Mouse (Mus musculus) G1E (cell line): ENCODE data around the gene Fndc4. TPM values are rescaled to one million over a fixed set of nuclear protein-coding genes. Genes with fewer than 3 reads are reported as not detected.
A peak's percentile ranks its signal among the peaks of the same experiment; 100 is the strongest.

ENCODE experiments used
- ATAC-seq: 2 replicates; pipeline ENCODE4 v1.8.0; 2016; ENCODE audit warnings: mild to moderate bottlenecking; ENCODE audit not compliant: insufficient number of reproducible peaks, poor library complexity, low FRiP score, severe bottlenecking; ENCODE audit errors: extremely low read depth
- DNase-seq: peaks from one replicate; pipeline ENCODE4 v3.0.0; 2012; ENCODE audit warnings: low spot score
- H3K27me3 ChIP-seq: 2 replicates; pipeline ENCODE4 v1.6.1; 2012; ENCODE audit warnings: mild to moderate bottlenecking, low read length, inconsistent platforms; ENCODE audit not compliant: insufficient read depth
- H3K36me3 ChIP-seq: replicated peaks from 2 replicates; pipeline ENCODE3; 2012; ENCODE audit warnings: mild to moderate bottlenecking, inconsistent platforms
- H3K4me1 ChIP-seq: 2 replicates; pipeline ENCODE4 v1.6.1; 2012; ENCODE audit warnings: low read depth, low read length, inconsistent platforms, mixed read lengths; ENCODE audit not compliant: insufficient read depth
- H3K4me3 ChIP-seq: 2 replicates; pipeline ENCODE4 v1.5.1; 2012; ENCODE audit warnings: low read depth, mild to moderate bottlenecking, inconsistent platforms, low read length, moderate library complexity, mixed read lengths
- H3K9me3 ChIP-seq: replicated peaks from 2 replicates; pipeline ENCODE4 v1.6.1; 2012; ENCODE audit warnings: inconsistent platforms
- CTCF ChIP-seq: IDR thresholded peaks from 2 replicates; pipeline ENCODE4 v1.5.1; 2012; ENCODE audit warnings: low read depth, low read length, inconsistent platforms, mixed read lengths
- GATA1 ChIP-seq: IDR thresholded peaks from 2 replicates; pipeline ENCODE4 v1.6.1; 2012; ENCODE audit warnings: borderline replicate concordance, low read length, inconsistent platforms, mixed read lengths
- GATA2 ChIP-seq: IDR thresholded peaks from 2 replicates; pipeline ENCODE4 v1.6.1; 2012; ENCODE audit warnings: low read depth, low read length, inconsistent platforms, borderline replicate concordance
- POLR2AphosphoS5 ChIP-seq: IDR thresholded peaks from 2 replicates; pipeline ENCODE4 v1.6.1; 2012; ENCODE audit warnings: low read depth, low read length, inconsistent platforms; ENCODE audit not compliant: insufficient replicate concordance
- TAL1 ChIP-seq: conservative IDR thresholded peaks from 2 replicates; pipeline ENCODE4 v1.6.1; 2012; ENCODE audit warnings: low read depth, low read length, inconsistent platforms, mixed read lengths
- polyA plus RNA-seq: library from polyadenylated mRNA; stranded (reverse); fragments of >175 nt; gene quantifications from 2 replicates; pipeline ENCODE4 v1.2.3, GENCODE M21; 2012
- total RNA-seq, 2 experiments: library from RNA; stranded (forward) in 1 of 2; stranded (reverse) in 1 of 2; fragments of 200-1000 nt in 1 of 2; fragments of >200 nt in 1 of 2; fragmentation: Nextera tagmentation in 1 of 2; gene quantifications; 2 replicates each; pipeline ENCODE4 v1.2.3; 2014 to 2017

Gene Fndc4
- total and polyA plus RNA-seq, 3 experiments = 0.38 TPM; not detected in 2

- Histone ChIP-seq H3K4me3 (peak overlapping the region; percentile 76), H3K27me3 (peaks cover 14% of the 10 kb centered on the region), H3K36me3 (peaks cover 9% of the 10 kb centered on the region), H3K9me3 (no peaks in the 10 kb centered on the region), H3K4me1 (peaks cover 21% of the 10 kb centered on the region)
- no peak for DNase-seq
- no peak for ATAC-seq
- TF ChIP-seq GATA2 (no peak), POLR2AphosphoS5 (no peak), TAL1 (no peak), CTCF (no peak), GATA1 (no peak)
Observed at GRCm38 (mm10) chr5:31291361-31291688, 4.6 kb downstream of the Fndc4 start.

GRCm38 (mm10) chr5:31290521-31291360 lies 5.1 kb downstream of the Fndc4 start, which contains the start of gene Ift172:
Gene Ift172 (minus strand): TSS chr5:31291116.
- no peaks in the 10 kb centered on the region for H3K9me3 ChIP-seq
- ATAC-seq = peak; percentile 97
- TF ChIP-seq CTCF (no peak), GATA1 (no peak), TAL1 (no peak), POLR2AphosphoS5 (no peak), GATA2 (no peak)

DNA sequence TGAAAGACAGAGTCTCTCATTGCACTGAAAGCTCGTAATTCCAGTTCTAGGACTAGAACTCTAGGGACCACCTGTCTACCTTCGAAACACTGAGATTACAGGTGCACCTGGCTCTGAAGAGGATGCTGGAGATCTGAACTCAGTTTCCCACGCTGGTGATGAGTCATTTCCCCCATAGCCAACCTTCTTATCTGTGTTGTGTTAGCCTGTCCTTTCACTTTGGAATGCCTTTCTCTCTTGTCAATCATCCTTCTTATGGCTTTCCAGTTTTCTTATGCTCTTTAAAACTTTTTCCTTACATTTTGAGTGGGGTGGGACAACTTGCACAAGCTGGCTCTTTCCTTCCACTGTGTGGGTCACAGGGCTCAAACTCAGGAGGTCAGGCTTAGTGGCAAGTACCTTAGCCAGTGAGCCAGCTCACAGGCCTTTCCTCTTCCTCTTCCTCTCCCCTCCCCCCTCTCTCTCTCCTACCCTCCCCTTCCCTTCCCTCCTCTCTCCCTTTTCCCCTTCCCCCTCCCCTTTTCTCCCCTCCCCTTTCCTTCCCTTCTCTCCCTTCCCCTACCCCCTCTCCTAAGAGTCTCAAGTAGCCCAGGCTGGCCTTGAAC lies 6.2 kb downstream of the Fndc4 start:
- H3K4me1 ChIP-seq = peaks cover 23% of the 10 kb centered on the region
- peaks cover 25% of the 10 kb centered on the region for H3K36me3 ChIP-seq
- H3K4me3 ChIP-seq = no peak overlapping the region; the same call in 1 of the 2 replicates
- TF ChIP-seq GATA2 (no peak), GATA1 (no peak)
- H3K9me3 ChIP-seq = no peaks in the 10 kb centered on the region
- H3K27me3 ChIP-seq = peaks cover 3% of the 10 kb centered on the region; the same call in 1 of the 2 replicates
- no peak for ATAC-seq
- DNase-seq = no peak

More at GRCm38 (mm10) chr5:31290521-31291360, 5.1 kb downstream of the Fndc4 start, which contains the start of gene Ift172:
- Histone ChIP-seq H3K27me3 (peaks cover 11% of the 10 kb centered on the region), H3K4me1 (peaks cover 21% of the 10 kb centered on the region), H3K4me3 (peak within 1 kb of the TSS; percentile 76), H3K36me3 (peaks cover 15% of the 10 kb centered on the region)
- DNase-seq = peak; percentile 94

- H3K9me3 ChIP-seq = no peaks in the 10 kb centered on the region
- peaks cover 35% of the 10 kb centered on the region for H3K36me3 ChIP-seq
- H3K4me3 ChIP-seq = no peak overlapping the region
- ATAC-seq (no peak), DNase-seq (no peak)
- H3K27me3 ChIP-seq = no peaks in the 10 kb centered on the region
- peaks cover 23% of the 10 kb centered on the region for H3K4me1 ChIP-seq
- no peak for TF ChIP-seq GATA2
- TF ChIP-seq GATA1 = no peak
- no peak for TF ChIP-seq TAL1
- no peak for TF ChIP-seq POLR2AphosphoS5
- no peak for TF ChIP-seq CTCF
Observed at GRCm38 (mm10) chr5:31288655-31289054, 7.2 kb downstream of the Fndc4 start.

GRCm38 (mm10) chr5:31288225-31288624 lies 7.7 kb downstream of the Fndc4 start:
- Histone ChIP-seq H3K4me3 (no peak overlapping the region), H3K4me1 (peaks cover 23% of the 10 kb centered on the region), H3K9me3 (no peaks in the 10 kb centered on the region), H3K27me3 (no peaks in the 10 kb centered on the region), H3K36me3 (peaks cover 39% of the 10 kb centered on the region)
- ATAC-seq (no peak), DNase-seq (no peak)
- no peak for TF ChIP-seq GATA2
- TF ChIP-seq GATA1 = no peak
- TF ChIP-seq POLR2AphosphoS5 = no peak
- no peak for TF ChIP-seq TAL1
- no peak for TF ChIP-seq CTCF

DNA sequence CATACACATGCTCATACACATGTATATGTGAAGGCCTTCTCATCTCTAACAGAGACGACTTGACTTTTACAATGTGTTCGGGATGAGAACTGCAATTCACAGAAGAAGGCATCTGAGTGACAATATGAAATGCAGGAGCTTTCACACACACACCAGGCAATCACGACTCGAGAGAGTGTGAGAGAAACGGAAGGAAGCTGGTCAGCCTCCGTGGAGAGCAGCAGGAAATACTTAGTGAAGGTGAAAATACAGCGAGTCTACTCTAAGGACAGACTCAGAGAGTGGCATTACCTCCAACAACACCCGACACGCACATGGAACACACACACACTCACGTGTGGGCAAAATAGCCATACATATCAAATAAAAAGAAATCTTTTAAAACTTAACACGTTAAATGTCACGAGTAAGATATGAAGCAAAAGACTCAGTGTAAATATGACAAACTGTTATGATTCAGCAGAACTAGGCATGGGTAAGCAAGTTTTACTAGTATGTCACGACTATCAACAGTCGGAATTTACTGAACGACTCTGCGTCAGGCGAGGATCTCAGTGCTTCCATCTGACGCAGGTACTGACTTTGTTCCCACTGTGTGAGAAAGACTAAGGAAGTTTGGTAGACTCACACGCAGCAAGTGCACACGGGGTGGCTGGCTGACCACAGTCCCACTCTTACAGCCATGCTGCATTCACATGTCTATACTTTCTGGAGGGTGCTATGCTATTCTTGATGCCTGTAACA lies 16.5 kb downstream of the Fndc4 start:
- H3K4me3 ChIP-seq = no peak overlapping the region
- no peaks in the 10 kb centered on the region for H3K9me3 ChIP-seq
- no peak for DNase-seq
- H3K4me1 ChIP-seq = no peaks in the 10 kb centered on the region
- no peak for ATAC-seq
- TF ChIP-seq GATA2 (no peak), GATA1 (no peak), POLR2AphosphoS5 (no peak), CTCF (no peak), TAL1 (no peak)
- peaks cover 80% of the 10 kb centered on the region for H3K36me3 ChIP-seq
- no peaks in the 10 kb centered on the region for H3K27me3 ChIP-seq
